In genomic region chr12:42138177-42138576, GRCm38 (mm10) we compare ENCODE assay signal across 13 mouse cellular contexts.
DNase-seq lines count a peak whose midpoint lies in the region; ATAC-seq and TF ChIP-seq lines count a peak whose summit lies in the region.
"Had no signal": no experiment of that assay in that cellular context is flagged by ENCODE, and none has a peak within 500 bp of the region (broad histone marks: within the 10 kb centered on the region; RNA-seq: fewer than 3 reads in every experiment).

No protein-coding gene starts in this region.

- DNase-seq in forebrain, embryonic 14.5 days (ENCODE audit: low spot score) = peak; percentile 40
- no peak for DNase-seq in forebrain, embryonic 11.5 days (ENCODE audit: low spot score)
- peak; percentile 8 for DNase-seq in Muller cell, postnatal 12 days (ENCODE audit: inconsistent ontology term)
- no peak for DNase-seq in forebrain, postnatal 0 days
- no peak for DNase-seq in adrenal gland, postnatal 36 days
- no peak for DNase-seq in heart, adult 11 months
- no peak for DNase-seq in spleen, adult 12 weeks (ENCODE audit: low spot score)
- DNase-seq: gastrocnemius, postnatal 10 days; liver, embryonic 13.5 days; thymus, postnatal 14 days had no signal

- 42% methylated on average over 5 of the region's 5 CpGs for WGBS in forebrain, embryonic 14.5 days
- WGBS in forebrain, embryonic 11.5 days = 75% methylated on average over 5 of the region's 5 CpGs
- WGBS in forebrain, postnatal 0 days = 29% methylated on average over 5 of the region's 5 CpGs
- 64% methylated on average over 5 of the region's 5 CpGs for WGBS in midbrain, embryonic 12.5 days

- no peaks in the 10 kb centered on the region for H3K27me3 ChIP-seq in forebrain, embryonic 14.5 days (replicated peaks; ENCODE audit: control insufficient read depth, insufficient read depth, low read length)
- H3K27me3 ChIP-seq in forebrain, embryonic 11.5 days (ENCODE audit: control insufficient read depth, insufficient read depth, low read length) = no peaks in the 10 kb centered on the region
- H3K27me3 ChIP-seq in forebrain, postnatal 0 days (ENCODE audit: insufficient read depth, low read length) = no peaks in the 10 kb centered on the region
- H3K27me3 ChIP-seq in midbrain, embryonic 12.5 days = no peaks in the 10 kb centered on the region
- H3K27me3 ChIP-seq: embryonic facial prominence, embryonic 12.5 days; liver, embryonic 13.5 days had no signal

- peaks cover 5% of the 10 kb centered on the region; the same call in 1 of the 2 replicates for H3K9me3 ChIP-seq in forebrain, embryonic 14.5 days (replicated peaks; ENCODE audit: control insufficient read depth, low read length)
- no peaks in the 10 kb centered on the region; the same call in 1 of the 2 replicates for H3K9me3 ChIP-seq in forebrain, embryonic 11.5 days (ENCODE audit: control insufficient read depth, low read length)
- no peaks in the 10 kb centered on the region for H3K9me3 ChIP-seq in forebrain, postnatal 0 days (ENCODE audit: low read length)
- peaks cover 7% of the 10 kb centered on the region; the same call in 1 of the 2 replicates for H3K9me3 ChIP-seq in midbrain, embryonic 12.5 days
- H3K9me3 ChIP-seq: embryonic facial prominence, embryonic 12.5 days; liver, embryonic 13.5 days had no signal

- H3K9ac ChIP-seq in forebrain, embryonic 14.5 days (ENCODE audit: low read length) = no peak overlapping the region
- no peak overlapping the region for H3K9ac ChIP-seq in forebrain, embryonic 11.5 days (ENCODE audit: low read length)
- no peak overlapping the region for H3K9ac ChIP-seq in forebrain, postnatal 0 days
- no peak overlapping the region for H3K9ac ChIP-seq in midbrain, embryonic 12.5 days (replicated peaks)
- H3K9ac ChIP-seq: embryonic facial prominence, embryonic 12.5 days; liver, embryonic 13.5 days had no signal

- no peaks in the 10 kb centered on the region for H3K36me3 ChIP-seq in forebrain, embryonic 14.5 days (ENCODE audit: control insufficient read depth, insufficient read depth, low read length)
- no peaks in the 10 kb centered on the region for H3K36me3 ChIP-seq in forebrain, embryonic 11.5 days (ENCODE audit: control insufficient read depth, insufficient read depth, low read length)
- H3K36me3 ChIP-seq in forebrain, postnatal 0 days (ENCODE audit: insufficient read depth) = no peaks in the 10 kb centered on the region
- no peaks in the 10 kb centered on the region for H3K36me3 ChIP-seq in midbrain, embryonic 12.5 days
- H3K36me3 ChIP-seq: embryonic facial prominence, embryonic 12.5 days; liver, embryonic 13.5 days had no signal

- TF ChIP-seq CTCF in forebrain, postnatal 0 days (IDR thresholded peaks at IDR 0.05; ENCODE audit: low read depth) = no peak

- ATAC-seq in forebrain, embryonic 14.5 days = peak; percentile 55; the same call in 1 of the 2 replicates
- ATAC-seq in forebrain, embryonic 11.5 days (replicated peaks; ENCODE audit: low FRiP score) = no peak; the same call in 1 of the 2 replicates
- ATAC-seq in forebrain, postnatal 0 days = peak; percentile 36; the same call in 1 of the 2 replicates
- ATAC-seq in midbrain, embryonic 12.5 days (ENCODE audit: low FRiP score, low read depth) = 0 out of 2 replicates have a peak, but pooled peaks have one; percentile 23
- ATAC-seq: intestine, embryonic 16.5 days had no signal

- H3K27ac ChIP-seq in forebrain, embryonic 14.5 days (ENCODE audit: low read depth, low read length) = peak overlapping the region; percentile 44; the same call in 1 of the 2 replicates
- no peak overlapping the region for H3K27ac ChIP-seq in forebrain, embryonic 11.5 days (ENCODE audit: low read depth, low read length)
- peak overlapping the region; percentile 55 for H3K27ac ChIP-seq in forebrain, postnatal 0 days (ENCODE audit: low read depth, low read length)
- peak overlapping the region; percentile 56; the same call in 1 of the 2 replicates for H3K27ac ChIP-seq in midbrain, embryonic 12.5 days (replicated peaks)
- H3K27ac ChIP-seq: embryonic facial prominence, embryonic 12.5 days; liver, embryonic 13.5 days had no signal

- H3K4me1 ChIP-seq in forebrain, embryonic 14.5 days (ENCODE audit: control insufficient read depth, insufficient read depth, low read length) = peaks cover 10% of the 10 kb centered on the region
- H3K4me1 ChIP-seq in forebrain, embryonic 11.5 days (replicated peaks; ENCODE audit: control insufficient read depth, insufficient read depth, low read length) = no peaks in the 10 kb centered on the region
- H3K4me1 ChIP-seq in forebrain, postnatal 0 days (ENCODE audit: insufficient read depth) = peaks cover 7% of the 10 kb centered on the region
- peaks cover 6% of the 10 kb centered on the region; the same call in 1 of the 2 replicates for H3K4me1 ChIP-seq in midbrain, embryonic 12.5 days
- H3K4me1 ChIP-seq: embryonic facial prominence, embryonic 12.5 days; liver, embryonic 13.5 days had no signal

- no peak overlapping the region for H3K4me3 ChIP-seq in forebrain, embryonic 14.5 days (ENCODE audit: low read depth, low read length)
- no peak overlapping the region for H3K4me3 ChIP-seq in forebrain, embryonic 11.5 days (ENCODE audit: low read depth, low read length)
- no peak overlapping the region for H3K4me3 ChIP-seq in forebrain, postnatal 0 days (ENCODE audit: low read depth, low read length)
- H3K4me3 ChIP-seq in midbrain, embryonic 12.5 days = no peak overlapping the region
- H3K4me3 ChIP-seq: embryonic facial prominence, embryonic 12.5 days; liver, embryonic 13.5 days had no signal

- no peak overlapping the region for H3K4me2 ChIP-seq in forebrain, embryonic 14.5 days (ENCODE audit: low read length)
- no peak overlapping the region for H3K4me2 ChIP-seq in forebrain, embryonic 11.5 days (ENCODE audit: low read depth, low read length, severe bottlenecking)
- no peak overlapping the region for H3K4me2 ChIP-seq in forebrain, postnatal 0 days (ENCODE audit: low read depth)
- no peak overlapping the region for H3K4me2 ChIP-seq in midbrain, embryonic 12.5 days (replicated peaks)
- H3K4me2 ChIP-seq: embryonic facial prominence, embryonic 12.5 days; liver, embryonic 13.5 days had no signal

Comparison
In these comparisons a context has a peak if more than half of its experiments do, and no peak if none do; other contexts are left out.
1. DNase-seq: peak in forebrain, embryonic 14.5 days (single experiment) and Muller cell, postnatal 12 days (single experiment); none in forebrain, embryonic 11.5 days (single experiment), forebrain, postnatal 0 days (single experiment), adrenal gland, postnatal 36 days (0 of 2), heart, adult 11 months (single experiment) and spleen, adult 12 weeks (single experiment).